Mouse (Mus musculus): ENCODE measurements around the gene Cpn1. TPM values are rescaled to one million over a fixed set of nuclear protein-coding genes. Genes with fewer than 3 reads are reported as not detected.

The Cpn1 gene
- total and polyA plus RNA-seq, 3 experiments, result not detected

GRCm38 (mm10) chr19:43977799-43978198 lies 8.6 kb downstream of the Cpn1 start:
- Histone ChIP-seq H3K9me3 (replicated peaks) (no peaks in the 10 kb centered on the region), H3K4me3 (ENCODE audit: low read depth, low read length) (no peak overlapping the region), H3K27me3 (ENCODE audit: insufficient read depth, low read length) (peaks cover 3% of the 10 kb centered on the region; the same call in 1 of the 2 replicates), H3K4me1 (ENCODE audit: insufficient read depth, low read depth, low read length) (no peaks in the 10 kb centered on the region), H3K36me3 (replicated peaks) (no peaks in the 10 kb centered on the region)
- TF ChIP-seq CTCF (IDR thresholded peaks at IDR 0.05; ENCODE audit: low read depth, low read length), result no peak
- no peak for TF ChIP-seq TAL1 (conservative IDR thresholded peaks at IDR 0.05; ENCODE audit: low read depth, low read length)
- TF ChIP-seq POLR2AphosphoS5 (IDR thresholded peaks at IDR 0.05; ENCODE audit: insufficient replicate concordance, low read depth, low read length), result no peak
- TF ChIP-seq GATA1 (IDR thresholded peaks at IDR 0.05; ENCODE audit: borderline replicate concordance, low read length), result no peak
- TF ChIP-seq GATA2 (IDR thresholded peaks at IDR 0.05; ENCODE audit: borderline replicate concordance, low read depth, low read length), result no peak
- ATAC-seq (ENCODE audit: extremely low read depth, insufficient number of reproducible peaks, low FRiP score, poor library complexity, severe bottlenecking), result no peak
- no peak for DNase-seq (ENCODE audit: low spot score)

GRCm38 (mm10) chr19:43976661-43977060 lies 9.7 kb downstream of the Cpn1 start:
- TF ChIP-seq GATA1 (IDR thresholded peaks at IDR 0.05; ENCODE audit: borderline replicate concordance, low read length) (no peak), TAL1 (conservative IDR thresholded peaks at IDR 0.05; ENCODE audit: low read depth, low read length) (no peak), GATA2 (IDR thresholded peaks at IDR 0.05; ENCODE audit: borderline replicate concordance, low read depth, low read length) (no peak), POLR2AphosphoS5 (IDR thresholded peaks at IDR 0.05; ENCODE audit: insufficient replicate concordance, low read depth, low read length) (no peak), CTCF (IDR thresholded peaks at IDR 0.05; ENCODE audit: low read depth, low read length) (no peak)

GRCm38 (mm10) chr19:43974221-43974620 lies 12.1 kb downstream of the Cpn1 start:
- Histone ChIP-seq H3K9me3 (replicated peaks) (no peaks in the 10 kb centered on the region), H3K4me3 (ENCODE audit: low read depth, low read length) (no peak overlapping the region), H3K36me3 (replicated peaks) (no peaks in the 10 kb centered on the region), H3K4me1 (ENCODE audit: insufficient read depth, low read depth, low read length) (no peaks in the 10 kb centered on the region), H3K27me3 (ENCODE audit: insufficient read depth, low read length) (peaks cover 3% of the 10 kb centered on the region; the same call in 1 of the 2 replicates)
- no peak for DNase-seq (ENCODE audit: low spot score)
- TF ChIP-seq GATA2 (IDR thresholded peaks at IDR 0.05; ENCODE audit: borderline replicate concordance, low read depth, low read length) (no peak), GATA1 (IDR thresholded peaks at IDR 0.05; ENCODE audit: borderline replicate concordance, low read length) (no peak), TAL1 (conservative IDR thresholded peaks at IDR 0.05; ENCODE audit: low read depth, low read length) (no peak), CTCF (IDR thresholded peaks at IDR 0.05; ENCODE audit: low read depth, low read length) (no peak), POLR2AphosphoS5 (IDR thresholded peaks at IDR 0.05; ENCODE audit: insufficient replicate concordance, low read depth, low read length) (no peak)
- ATAC-seq (ENCODE audit: extremely low read depth, insufficient number of reproducible peaks, low FRiP score, poor library complexity, severe bottlenecking), result no peak

More at GRCm38 (mm10) chr19:43976661-43977060, 9.7 kb downstream of the Cpn1 start:
- H3K4me3 ChIP-seq (ENCODE audit: low read depth, low read length), result no peak overlapping the region
- no peaks in the 10 kb centered on the region for H3K36me3 ChIP-seq (replicated peaks)
- no peak for DNase-seq (ENCODE audit: low spot score)
- ATAC-seq (ENCODE audit: extremely low read depth, insufficient number of reproducible peaks, low FRiP score, poor library complexity, severe bottlenecking), result no peak
- H3K9me3 ChIP-seq (replicated peaks), result no peaks in the 10 kb centered on the region
- no peaks in the 10 kb centered on the region for H3K4me1 ChIP-seq (ENCODE audit: insufficient read depth, low read depth, low read length)
- peaks cover 3% of the 10 kb centered on the region; the same call in 1 of the 2 replicates for H3K27me3 ChIP-seq (ENCODE audit: insufficient read depth, low read length)

- DNase-seq (ENCODE audit: low spot score) (no peak), ATAC-seq (ENCODE audit: extremely low read depth, insufficient number of reproducible peaks, low FRiP score, poor library complexity, severe bottlenecking) (no peak)
- TF ChIP-seq TAL1 (conservative IDR thresholded peaks at IDR 0.05; ENCODE audit: low read depth, low read length) (no peak), CTCF (IDR thresholded peaks at IDR 0.05; ENCODE audit: low read depth, low read length) (no peak), GATA2 (IDR thresholded peaks at IDR 0.05; ENCODE audit: borderline replicate concordance, low read depth, low read length) (no peak), POLR2AphosphoS5 (IDR thresholded peaks at IDR 0.05; ENCODE audit: insufficient replicate concordance, low read depth, low read length) (no peak), GATA1 (IDR thresholded peaks at IDR 0.05; ENCODE audit: borderline replicate concordance, low read length) (no peak)
- Histone ChIP-seq H3K4me1 (ENCODE audit: insufficient read depth, low read depth, low read length) (no peaks in the 10 kb centered on the region), H3K4me3 (ENCODE audit: low read depth, low read length) (no peak overlapping the region), H3K27me3 (ENCODE audit: insufficient read depth, low read length) (peaks cover 3% of the 10 kb centered on the region; the same call in 1 of the 2 replicates), H3K9me3 (replicated peaks) (no peaks in the 10 kb centered on the region), H3K36me3 (replicated peaks) (no peaks in the 10 kb centered on the region)
Observed at GRCm38 (mm10) chr19:43973711-43974110, 12.6 kb downstream of the Cpn1 start.

- H3K9me3 ChIP-seq (replicated peaks), result no peaks in the 10 kb centered on the region
- no peak for DNase-seq (ENCODE audit: low spot score)
- H3K4me3 ChIP-seq (ENCODE audit: low read depth, low read length), result no peak overlapping the region
- H3K27me3 ChIP-seq (ENCODE audit: insufficient read depth, low read length), result peaks cover 3% of the 10 kb centered on the region; the same call in 1 of the 2 replicates
- no peak for ATAC-seq (ENCODE audit: extremely low read depth, insufficient number of reproducible peaks, low FRiP score, poor library complexity, severe bottlenecking)
- TF ChIP-seq TAL1 (conservative IDR thresholded peaks at IDR 0.05; ENCODE audit: low read depth, low read length) (no peak), GATA1 (IDR thresholded peaks at IDR 0.05; ENCODE audit: borderline replicate concordance, low read length) (no peak), GATA2 (IDR thresholded peaks at IDR 0.05; ENCODE audit: borderline replicate concordance, low read depth, low read length) (no peak), CTCF (IDR thresholded peaks at IDR 0.05; ENCODE audit: low read depth, low read length) (no peak), POLR2AphosphoS5 (IDR thresholded peaks at IDR 0.05; ENCODE audit: insufficient replicate concordance, low read depth, low read length) (no peak)
- H3K36me3 ChIP-seq (replicated peaks), result no peaks in the 10 kb centered on the region
- H3K4me1 ChIP-seq (ENCODE audit: insufficient read depth, low read depth, low read length), result no peaks in the 10 kb centered on the region
Observed at GRCm38 (mm10) chr19:43972129-43972528, 14.2 kb downstream of the Cpn1 start.

- Histone ChIP-seq H3K27me3 (ENCODE audit: insufficient read depth, low read length) (peaks cover under 1% of the 10 kb centered on the region; the same call in 1 of the 2 replicates), H3K4me3 (ENCODE audit: low read depth, low read length) (no peak overlapping the region), H3K9me3 (replicated peaks) (no peaks in the 10 kb centered on the region), H3K4me1 (ENCODE audit: insufficient read depth, low read depth, low read length) (no peaks in the 10 kb centered on the region), H3K36me3 (replicated peaks) (no peaks in the 10 kb centered on the region)
- no peak for TF ChIP-seq GATA2 (IDR thresholded peaks at IDR 0.05; ENCODE audit: borderline replicate concordance, low read depth, low read length)
- TF ChIP-seq POLR2AphosphoS5 (IDR thresholded peaks at IDR 0.05; ENCODE audit: insufficient replicate concordance, low read depth, low read length), result no peak
- TF ChIP-seq GATA1 (IDR thresholded peaks at IDR 0.05; ENCODE audit: borderline replicate concordance, low read length), result no peak
- no peak for TF ChIP-seq TAL1 (conservative IDR thresholded peaks at IDR 0.05; ENCODE audit: low read depth, low read length)
- TF ChIP-seq CTCF (IDR thresholded peaks at IDR 0.05; ENCODE audit: low read depth, low read length), result no peak
- DNase-seq (ENCODE audit: low spot score) (no peak), ATAC-seq (ENCODE audit: extremely low read depth, insufficient number of reproducible peaks, low FRiP score, poor library complexity, severe bottlenecking) (no peak)
Observed at GRCm38 (mm10) chr19:43968436-43969026, 17.8 kb downstream of the Cpn1 start.

Data from G1E (cell line).